Mouse (Mus musculus) megakaryocyte, embryonic 14.5 days (primary cell): ENCODE data around the gene Scd2.

Experiments
- FLI1 ChIP-seq: IDR thresholded peaks from 2 replicates; pipeline ENCODE4 v1.6.1; 2012; ENCODE audit warnings: low read length, inconsistent platforms, mixed read lengths
- GATA1 ChIP-seq: IDR thresholded peaks from 3 replicates; pipeline ENCODE4 v1.6.1; 2012; ENCODE audit warnings: mixed read lengths, low read length, inconsistent platforms, borderline replicate concordance

DNA sequence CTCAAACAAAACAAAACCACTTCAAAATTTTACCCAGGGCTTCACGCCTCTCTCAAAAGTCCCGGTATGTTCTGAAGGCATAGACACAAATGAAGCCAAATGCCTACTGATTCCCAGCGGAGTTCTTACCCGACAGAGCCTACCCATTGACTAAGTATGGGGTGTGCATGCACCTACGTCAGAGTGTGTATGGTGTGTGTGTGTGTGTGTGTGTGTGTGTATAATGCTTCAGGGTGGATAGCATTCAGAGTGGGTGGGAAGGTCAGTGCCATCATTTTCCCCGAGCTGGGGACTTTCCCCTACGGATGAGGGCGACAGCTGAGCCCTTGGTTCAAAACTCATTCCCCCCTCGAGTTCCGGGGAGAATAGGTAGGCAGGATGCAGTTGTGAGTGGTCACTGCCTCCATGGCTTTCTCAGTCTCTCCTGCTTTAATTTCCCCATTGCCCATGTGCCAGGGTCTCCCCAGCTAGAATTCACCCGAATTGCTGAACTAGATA is 44.6 kb upstream of the Scd2 start:
- TF ChIP-seq FLI1, result no peak
- no peak for TF ChIP-seq GATA1
